Mouse (Mus musculus) gastrocnemius, adult 18-20 months (tissue): ENCODE results near the gene Eif4ebp2. TPM values are rescaled to one million over a fixed set of nuclear protein-coding genes. Genes with fewer than 3 reads are reported as not detected.

Experiments used
- DNase-seq: peaks from one replicate; pipeline ENCODE4 v3.0.0; 2021; ENCODE audit warnings: low spot score
- long read RNA-seq, 2 experiments: library from polyadenylated mRNA; stranded (forward); transcript quantifications; one replicate each; pipeline ENCODE4 v2.0.0; 2021
- total RNA-seq, 2 experiments: library from RNA; stranded (reverse); gene quantifications; 2 replicates each; pipeline ENCODE4 v1.2.3; 2021

The Eif4ebp2 gene
- total RNA-seq: 100 to 1,000 TPM; 147 to 178 TPM
- long read RNA-seq, experiment 1, full-length matches to known transcripts: 21 of 138 reads
- long read RNA-seq, experiment 1, partial matches to known transcripts: 0 of 138 reads
- long read RNA-seq, experiment 1, other reads (novel, unspliced or antisense): 117 of 138 reads
- long read RNA-seq, experiment 2, full-length matches to known transcripts: 13 of 103 reads
- long read RNA-seq, experiment 2, partial matches to known transcripts: 0 of 103 reads
- long read RNA-seq, experiment 2, other reads (novel, unspliced or antisense): 90 of 103 reads

DNA sequence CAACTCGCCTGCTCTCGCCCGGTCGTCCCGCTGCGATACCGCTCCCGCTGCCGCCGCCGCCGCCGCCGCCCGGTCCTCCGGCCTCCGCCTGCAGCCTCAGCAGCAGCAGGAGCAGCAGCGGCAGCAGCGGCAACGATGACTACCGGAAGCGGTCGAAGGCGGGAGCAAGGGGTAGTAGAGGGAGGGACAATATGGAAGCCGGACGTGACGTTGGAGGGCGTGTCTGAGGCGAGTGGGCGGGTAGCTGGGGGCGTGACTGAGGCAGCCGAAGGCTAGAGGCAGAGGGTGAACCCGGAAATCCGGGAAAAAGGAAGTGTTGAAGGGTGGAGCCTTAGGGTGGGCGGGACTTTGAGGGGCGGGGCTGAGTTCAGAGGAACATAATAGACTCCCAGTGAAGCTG is at the start of gene Eif4ebp2:
Eif4ebp2 (minus strand) TSS at position 17 of the 400 bp plus-strand sequence.
- DNase-seq: peak; percentile 100

- no peak for DNase-seq
Measured at GRCm38 (mm10) chr10:61500756-61501155, 48.3 kb upstream of the Eif4ebp2 start.

DNA sequence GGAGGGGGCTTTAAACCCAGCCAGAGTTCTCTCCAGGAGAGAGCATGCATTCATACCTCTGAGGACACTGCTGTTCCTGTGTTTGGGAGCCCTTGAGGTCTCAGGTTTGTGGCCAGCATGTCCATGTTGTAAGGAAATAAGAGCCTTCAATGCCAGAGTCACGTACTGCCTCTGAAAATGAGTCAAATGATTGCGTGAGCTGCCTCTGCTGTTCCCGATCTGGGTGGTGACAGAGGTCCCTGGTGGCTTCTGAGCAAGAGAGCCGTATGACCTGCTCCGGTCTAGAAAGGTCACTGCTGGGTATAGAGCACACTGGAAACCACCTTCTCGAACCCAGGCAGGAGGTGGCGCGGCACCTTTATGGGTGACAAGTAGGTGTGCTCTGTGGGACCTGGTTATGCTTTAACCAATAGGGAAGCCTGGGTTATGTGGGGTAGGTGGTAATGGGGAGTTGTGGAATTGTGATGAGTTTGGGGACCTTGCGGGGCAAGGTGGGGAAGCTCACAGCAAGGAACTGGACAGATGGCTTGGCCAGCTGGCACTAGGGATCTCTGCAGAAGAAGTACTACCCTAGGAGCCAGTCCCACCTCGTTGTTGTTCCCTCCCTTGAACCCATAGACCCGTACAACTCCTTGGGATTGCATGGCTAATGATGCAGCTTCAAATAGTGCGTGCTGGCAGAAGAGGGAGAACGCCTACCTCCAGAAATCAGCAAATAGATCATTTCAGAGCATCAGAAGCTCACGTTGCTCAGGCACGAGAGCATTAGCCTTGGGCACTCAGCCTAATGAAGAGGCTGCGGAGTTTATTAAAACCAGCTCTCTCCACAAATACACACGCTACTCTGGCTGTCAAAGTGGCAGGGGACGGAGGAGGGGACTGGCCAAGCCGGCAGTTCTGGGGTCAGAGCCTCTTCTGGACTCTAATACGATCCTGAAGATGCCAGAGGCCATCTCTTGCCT is 47.3 kb upstream of the Eif4ebp2 start:
- DNase-seq: peak; percentile 36

GRCm38 (mm10) chr10:61496231-61496630 is 43.8 kb upstream of the Eif4ebp2 start:
- DNase-seq: no peak

GRCm38 (mm10) chr10:61495461-61495860 is 43.0 kb upstream of the Eif4ebp2 start:
- DNase-seq: no peak

- peak; percentile 86 for DNase-seq
Measured at GRCm38 (mm10) chr10:61492040-61492439, 39.6 kb upstream of the Eif4ebp2 start.

GRCm38 (mm10) chr10:61491573-61491972 is 39.1 kb upstream of the Eif4ebp2 start:
- DNase-seq: no peak

DNA sequence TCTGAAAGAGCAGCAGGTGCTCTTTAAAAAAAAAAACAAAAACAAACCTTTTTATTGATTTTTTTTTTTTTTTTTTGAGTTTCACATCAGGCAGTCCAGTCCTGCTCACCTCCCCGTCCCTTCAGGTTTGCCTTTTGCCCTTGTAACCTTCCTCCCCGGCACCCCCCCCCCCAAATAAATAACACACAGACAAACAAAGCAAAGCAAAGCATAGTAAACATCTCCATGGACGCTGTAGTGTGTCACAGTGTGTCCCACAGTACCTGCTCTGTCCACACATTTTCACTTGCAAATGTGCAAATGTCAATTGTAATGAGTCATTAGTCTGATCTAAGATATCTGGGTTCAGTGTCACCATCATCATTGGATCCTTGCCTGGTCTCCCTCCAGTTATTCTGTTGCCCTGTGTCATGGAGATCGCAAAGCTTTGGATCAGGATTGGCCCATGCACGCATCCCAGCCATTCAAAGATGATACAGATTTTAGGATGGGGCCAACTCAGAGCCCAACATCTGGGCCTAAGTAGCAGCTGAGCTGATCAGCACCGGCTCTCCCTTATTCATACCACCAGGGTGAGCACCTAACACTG is 36.2 kb upstream of the Eif4ebp2 start:
- no peak for DNase-seq

- DNase-seq: no peak
Measured at GRCm38 (mm10) chr10:61486551-61487339, 34.3 kb upstream of the Eif4ebp2 start.

DNA sequence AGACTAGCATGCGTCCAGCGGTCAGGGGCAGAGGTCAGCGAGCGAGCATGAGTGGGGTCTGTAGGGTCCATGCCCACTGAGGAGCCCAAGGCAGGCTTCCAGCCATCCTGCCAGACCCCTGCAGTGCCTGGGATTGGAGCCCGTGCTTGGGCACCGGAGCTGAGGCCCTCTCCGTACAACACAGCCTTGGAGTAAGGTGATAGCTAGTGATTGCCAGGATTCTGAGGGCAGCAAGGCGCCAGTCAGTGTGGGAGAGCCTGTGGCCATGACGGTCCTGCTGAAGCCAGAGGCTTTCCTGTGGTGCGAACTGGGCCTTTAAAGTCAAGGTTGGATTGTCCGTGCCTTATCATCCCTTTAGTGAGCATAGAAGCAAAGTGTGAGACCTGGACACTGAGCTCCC is 32.3 kb upstream of the Eif4ebp2 start:
- DNase-seq: no peak

- DNase-seq: no peak
Measured at GRCm38 (mm10) chr10:61482771-61483170, 30.3 kb upstream of the Eif4ebp2 start.

DNA sequence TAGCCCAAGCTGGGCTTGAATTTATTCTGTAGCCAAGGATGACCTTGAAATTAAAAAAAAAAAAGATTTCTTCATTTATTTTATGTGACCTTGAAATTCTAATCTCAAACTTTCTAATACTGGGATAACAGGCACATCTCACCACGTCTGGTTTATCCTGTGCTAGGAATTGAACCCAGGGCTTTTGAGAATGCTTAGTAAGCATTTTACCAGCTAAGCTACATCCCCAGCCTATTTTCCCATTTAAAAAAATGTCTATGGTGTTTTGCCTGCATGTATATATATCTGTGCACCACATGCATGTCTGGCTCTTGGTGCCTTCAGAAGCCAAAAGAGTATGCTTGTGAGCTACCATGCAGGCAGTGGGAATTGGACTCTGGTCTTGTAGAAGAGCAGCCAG is 28.0 kb upstream of the Eif4ebp2 start:
- no peak for DNase-seq

GRCm38 (mm10) chr10:61479927-61480326 is 27.5 kb upstream of the Eif4ebp2 start:
- DNase-seq: peak; percentile 54

DNA sequence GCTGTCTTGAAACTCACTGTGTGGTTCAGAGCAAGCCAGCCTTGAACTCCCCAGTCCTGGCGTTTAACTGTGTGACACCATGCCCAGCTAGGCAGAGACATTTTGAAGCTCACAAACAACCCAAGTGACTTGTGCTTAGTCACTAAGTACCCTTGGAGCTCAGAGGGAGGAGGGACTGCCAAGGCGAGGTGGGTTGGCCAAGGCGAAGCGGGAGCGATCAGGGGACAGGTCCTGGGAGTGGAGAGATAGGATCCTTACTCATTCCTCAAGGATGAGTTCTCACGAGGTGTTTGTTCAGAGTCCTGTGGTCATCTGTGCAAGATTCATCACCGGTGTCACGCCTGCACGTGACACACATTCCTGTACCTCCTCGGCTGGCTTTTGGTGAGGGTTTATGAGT is 27.0 kb upstream of the Eif4ebp2 start:
- no peak for DNase-seq

GRCm38 (mm10) chr10:61476440-61477165 is 24.1 kb upstream of the Eif4ebp2 start:
- peak; percentile 79 for DNase-seq

- DNase-seq: peak; percentile 95
Measured at GRCm38 (mm10) chr10:61475594-61476439, 23.4 kb upstream of the Eif4ebp2 start, which contains the start of gene Lrrc20. TSS of gene Lrrc20 (plus strand) at chr10:61475801.

DNA sequence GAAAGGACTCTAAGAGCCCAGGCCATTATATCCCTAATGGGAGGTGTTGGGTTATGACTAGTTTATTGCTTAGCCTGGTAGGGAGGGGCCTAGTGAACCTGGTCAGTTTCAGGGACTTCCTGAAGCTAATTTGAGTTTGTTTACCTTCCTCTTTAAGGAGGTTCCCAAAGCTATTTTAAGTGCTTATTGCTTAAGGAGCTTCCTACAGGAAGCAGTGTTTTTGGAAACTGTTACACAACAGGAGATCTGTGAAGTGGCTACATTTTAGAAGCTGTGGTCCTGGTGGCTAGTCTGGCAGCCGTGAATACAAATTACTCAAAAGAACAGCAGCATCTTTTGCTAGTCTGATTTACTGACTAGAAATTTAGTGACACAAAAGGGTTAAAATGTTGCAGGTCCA is 21.9 kb upstream of the Eif4ebp2 start:
- no peak for DNase-seq

DNA sequence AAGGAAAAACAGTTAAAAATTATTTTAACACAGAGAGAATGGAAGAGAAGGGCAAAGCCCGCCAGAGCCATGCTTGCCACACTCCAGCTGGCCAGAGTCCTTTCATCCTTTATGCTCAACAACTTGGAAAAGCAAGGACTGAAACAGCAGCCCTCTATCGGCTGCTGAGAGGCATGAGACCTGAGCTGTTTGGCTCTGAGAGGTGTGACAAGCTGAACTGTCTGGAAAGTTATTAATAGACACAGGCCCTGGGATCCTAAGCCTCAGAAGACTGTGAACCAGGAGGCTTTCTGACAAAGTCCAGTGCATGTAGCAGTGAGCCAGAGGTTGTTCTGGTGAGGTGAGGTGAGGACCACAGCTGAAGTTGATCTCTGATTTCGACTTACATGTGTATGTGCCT is 21.2 kb upstream of the Eif4ebp2 start:
- peak; percentile 71 for DNase-seq

- DNase-seq: no peak
Measured at GRCm38 (mm10) chr10:61468900-61469299, 16.4 kb upstream of the Eif4ebp2 start.

DNA sequence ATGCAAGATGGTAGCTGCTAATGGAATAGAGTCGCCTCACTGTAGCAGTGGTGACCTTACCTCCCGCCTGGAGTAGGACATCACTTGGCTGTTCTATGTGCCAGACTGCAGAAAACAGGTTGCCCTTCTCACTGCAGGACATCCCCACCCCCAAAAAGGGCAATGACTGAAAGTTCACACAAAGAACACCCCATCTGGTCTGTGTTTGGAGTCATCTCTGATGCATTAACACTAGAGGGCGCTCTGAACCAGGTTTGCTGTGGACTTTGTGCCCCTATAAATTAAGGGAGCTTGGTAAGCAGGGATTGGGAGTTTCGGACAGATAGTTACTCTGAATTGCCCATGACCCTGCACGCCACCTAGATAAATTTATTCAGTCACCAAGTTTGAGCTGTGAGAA is 14.4 kb upstream of the Eif4ebp2 start:
- DNase-seq: peak; percentile 60
